Mouse (Mus musculus): ENCODE measurements around the gene Mettl5. TPM values are rescaled to one million over a fixed set of nuclear protein-coding genes. Genes with fewer than 3 reads are reported as not detected.

Mettl5 gene
- polyA plus RNA-seq, 1 experiment from 2014 or later, result 23.5 TPM

- H3K36me3 ChIP-seq (ENCODE audit: control insufficient read depth, insufficient read depth), result peaks cover 7% of the 10 kb centered on the region
- H3K9me3 ChIP-seq (replicated peaks; ENCODE audit: control insufficient read depth, low read length), result no peaks in the 10 kb centered on the region
- under 1% methylated on average over 13 of the region's 13 CpGs for WGBS (ENCODE audit: insufficient replicate concordance)
- ATAC-seq (ENCODE audit: low read depth), result no peak
- peak overlapping the region; percentile 100 for H3K4me3 ChIP-seq (ENCODE audit: low read depth, low read length)
- peak overlapping the region; percentile 100 for H3K9ac ChIP-seq (ENCODE audit: low read depth, low read length)
- peak overlapping the region; percentile 67 for H3K4me2 ChIP-seq (ENCODE audit: low read depth, low read length)
- no peaks in the 10 kb centered on the region for H3K27me3 ChIP-seq (ENCODE audit: control insufficient read depth, insufficient read depth, low read depth, low read length)
- peaks cover 8% of the 10 kb centered on the region for H3K4me1 ChIP-seq (ENCODE audit: control insufficient read depth, low read depth, low read length)
- H3K27ac ChIP-seq (ENCODE audit: low read length), result peak overlapping the region; percentile 89
These were observed 23.2 kb downstream of the Mettl5 start for GRCm38 (mm10) chr2:69862117-69862657.

- ATAC-seq (ENCODE audit: low read depth), result peak; percentile 95
- peaks cover 8% of the 10 kb centered on the region for H3K4me1 ChIP-seq (ENCODE audit: control insufficient read depth, low read depth, low read length)
- WGBS (ENCODE audit: insufficient replicate concordance), result under 1% methylated on average over 66 of the region's 66 CpGs
- H3K27me3 ChIP-seq (ENCODE audit: control insufficient read depth, insufficient read depth, low read depth, low read length), result no peaks in the 10 kb centered on the region
- H3K9ac ChIP-seq (ENCODE audit: low read depth, low read length), result peak within 1 kb of the TSS; percentile 100
- H3K4me3 ChIP-seq (ENCODE audit: low read depth, low read length), result peak within 1 kb of the TSS; percentile 100
- no peaks in the 10 kb centered on the region for H3K9me3 ChIP-seq (replicated peaks; ENCODE audit: control insufficient read depth, low read length)
- peaks cover 4% of the 10 kb centered on the region for H3K36me3 ChIP-seq (ENCODE audit: control insufficient read depth, insufficient read depth)
- H3K4me2 ChIP-seq (ENCODE audit: low read depth, low read length), result peak within 1 kb of the TSS; percentile 83
- peak within 1 kb of the TSS; percentile 89 for H3K27ac ChIP-seq (ENCODE audit: low read length)
These were observed 23.8 kb downstream of the Mettl5 start, which contains the start of gene Ssb for GRCm38 (mm10) chr2:69861485-69862091. Gene Ssb, plus strand, starts transcription at chr2:69861562.

GRCm38 (mm10) chr2:69860972-69861452 lies 24.4 kb downstream of the Mettl5 start:
- WGBS (ENCODE audit: insufficient replicate concordance), result 3% methylated on average over 13 of the region's 13 CpGs
- H3K4me1 ChIP-seq (ENCODE audit: control insufficient read depth, low read depth, low read length), result peaks cover 8% of the 10 kb centered on the region
- peak; percentile 67 for ATAC-seq (ENCODE audit: low read depth)
- H3K9me3 ChIP-seq (replicated peaks; ENCODE audit: control insufficient read depth, low read length), result no peaks in the 10 kb centered on the region
- peak overlapping the region; percentile 89 for H3K27ac ChIP-seq (ENCODE audit: low read length)
- H3K9ac ChIP-seq (ENCODE audit: low read depth, low read length), result peak overlapping the region; percentile 100
- H3K4me2 ChIP-seq (ENCODE audit: low read depth, low read length), result peak overlapping the region; percentile 83
- peak overlapping the region; percentile 100 for H3K4me3 ChIP-seq (ENCODE audit: low read depth, low read length)
- H3K27me3 ChIP-seq (ENCODE audit: control insufficient read depth, insufficient read depth, low read depth, low read length), result no peaks in the 10 kb centered on the region
- H3K36me3 ChIP-seq (ENCODE audit: control insufficient read depth, insufficient read depth), result no peaks in the 10 kb centered on the region

- Histone ChIP-seq H3K9ac (ENCODE audit: low read depth, low read length) (no peak overlapping the region), H3K4me1 (ENCODE audit: control insufficient read depth, low read depth, low read length) (peaks cover 14% of the 10 kb centered on the region), H3K36me3 (ENCODE audit: control insufficient read depth, insufficient read depth) (no peaks in the 10 kb centered on the region), H3K27ac (ENCODE audit: low read length) (no peak overlapping the region), H3K4me3 (ENCODE audit: low read depth, low read length) (no peak overlapping the region), H3K9me3 (replicated peaks; ENCODE audit: control insufficient read depth, low read length) (no peaks in the 10 kb centered on the region), H3K4me2 (ENCODE audit: low read depth, low read length) (no peak overlapping the region), H3K27me3 (ENCODE audit: control insufficient read depth, insufficient read depth, low read depth, low read length) (no peaks in the 10 kb centered on the region)
- 52% methylated on average over 1 of the region's 1 CpGs for WGBS (ENCODE audit: insufficient replicate concordance)
- ATAC-seq (ENCODE audit: low read depth), result no peak
These were observed 27.5 kb downstream of the Mettl5 start for GRCm38 (mm10) chr2:69857882-69858281.

GRCm38 (mm10) chr2:69856392-69856791 lies 29.0 kb downstream of the Mettl5 start:
- no peaks in the 10 kb centered on the region for H3K27me3 ChIP-seq (ENCODE audit: control insufficient read depth, insufficient read depth, low read depth, low read length)
- H3K9ac ChIP-seq (ENCODE audit: low read depth, low read length), result no peak overlapping the region
- H3K4me1 ChIP-seq (ENCODE audit: control insufficient read depth, low read depth, low read length), result peaks cover 17% of the 10 kb centered on the region
- H3K36me3 ChIP-seq (ENCODE audit: control insufficient read depth, insufficient read depth), result no peaks in the 10 kb centered on the region
- no peak overlapping the region for H3K4me2 ChIP-seq (ENCODE audit: low read depth, low read length)
- WGBS (ENCODE audit: insufficient replicate concordance), result 16% methylated on average over 8 of the region's 8 CpGs
- ATAC-seq (ENCODE audit: low read depth), result no peak
- no peaks in the 10 kb centered on the region for H3K9me3 ChIP-seq (replicated peaks; ENCODE audit: control insufficient read depth, low read length)
- no peak overlapping the region for H3K4me3 ChIP-seq (ENCODE audit: low read depth, low read length)
- H3K27ac ChIP-seq (ENCODE audit: low read length), result no peak overlapping the region

- peaks cover 16% of the 10 kb centered on the region for H3K4me1 ChIP-seq (ENCODE audit: control insufficient read depth, low read depth, low read length)
- no peaks in the 10 kb centered on the region for H3K9me3 ChIP-seq (replicated peaks; ENCODE audit: control insufficient read depth, low read length)
- ATAC-seq (ENCODE audit: low read depth), result peak; percentile 79
- H3K27ac ChIP-seq (ENCODE audit: low read length), result no peak overlapping the region
- WGBS (ENCODE audit: insufficient replicate concordance), result 34% methylated on average over 2 of the region's 2 CpGs
- no peaks in the 10 kb centered on the region for H3K27me3 ChIP-seq (ENCODE audit: control insufficient read depth, insufficient read depth, low read depth, low read length)
- no peaks in the 10 kb centered on the region for H3K36me3 ChIP-seq (ENCODE audit: control insufficient read depth, insufficient read depth)
- no peak overlapping the region for H3K9ac ChIP-seq (ENCODE audit: low read depth, low read length)
- H3K4me2 ChIP-seq (ENCODE audit: low read depth, low read length), result no peak overlapping the region
- H3K4me3 ChIP-seq (ENCODE audit: low read depth, low read length), result no peak overlapping the region
These were observed 33.9 kb downstream of the Mettl5 start for GRCm38 (mm10) chr2:69851427-69852058.

GRCm38 (mm10) chr2:69849215-69849614 lies 36.2 kb downstream of the Mettl5 start:
- no peak for ATAC-seq (ENCODE audit: low read depth)
- 65% methylated on average over 6 of the region's 6 CpGs for WGBS (ENCODE audit: insufficient replicate concordance)
- Histone ChIP-seq H3K4me3 (ENCODE audit: low read depth, low read length) (no peak overlapping the region), H3K9ac (ENCODE audit: low read depth, low read length) (no peak overlapping the region), H3K27me3 (ENCODE audit: control insufficient read depth, insufficient read depth, low read depth, low read length) (no peaks in the 10 kb centered on the region), H3K4me2 (ENCODE audit: low read depth, low read length) (no peak overlapping the region), H3K4me1 (ENCODE audit: control insufficient read depth, low read depth, low read length) (peaks cover 7% of the 10 kb centered on the region), H3K27ac (ENCODE audit: low read length) (no peak overlapping the region), H3K9me3 (replicated peaks; ENCODE audit: control insufficient read depth, low read length) (no peaks in the 10 kb centered on the region), H3K36me3 (ENCODE audit: control insufficient read depth, insufficient read depth) (no peaks in the 10 kb centered on the region)

GRCm38 (mm10) chr2:69840261-69840660 lies 45.2 kb downstream of the Mettl5 start:
- H3K4me1 ChIP-seq (ENCODE audit: control insufficient read depth, low read depth, low read length), result no peaks in the 10 kb centered on the region
- no peaks in the 10 kb centered on the region for H3K27me3 ChIP-seq (ENCODE audit: control insufficient read depth, insufficient read depth, low read depth, low read length)
- no peak for ATAC-seq (ENCODE audit: low read depth)
- H3K9me3 ChIP-seq (replicated peaks; ENCODE audit: control insufficient read depth, low read length), result no peaks in the 10 kb centered on the region
- H3K4me3 ChIP-seq (ENCODE audit: low read depth, low read length), result no peak overlapping the region
- peaks cover 5% of the 10 kb centered on the region; the same call in 1 of the 2 replicates for H3K36me3 ChIP-seq (ENCODE audit: control insufficient read depth, insufficient read depth)
- no peak overlapping the region for H3K4me2 ChIP-seq (ENCODE audit: low read depth, low read length)
- H3K27ac ChIP-seq (ENCODE audit: low read length), result no peak overlapping the region
- H3K9ac ChIP-seq (ENCODE audit: low read depth, low read length), result no peak overlapping the region
- WGBS (ENCODE audit: insufficient replicate concordance), result 43% methylated on average over 6 of the region's 6 CpGs

- no peaks in the 10 kb centered on the region for H3K4me1 ChIP-seq (ENCODE audit: control insufficient read depth, low read depth, low read length)
- no peaks in the 10 kb centered on the region for H3K27me3 ChIP-seq (ENCODE audit: control insufficient read depth, insufficient read depth, low read depth, low read length)
- no peak overlapping the region for H3K27ac ChIP-seq (ENCODE audit: low read length)
- H3K9ac ChIP-seq (ENCODE audit: low read depth, low read length), result no peak overlapping the region
- no peak overlapping the region for H3K4me3 ChIP-seq (ENCODE audit: low read depth, low read length)
- no peak for ATAC-seq (ENCODE audit: low read depth)
- H3K9me3 ChIP-seq (replicated peaks; ENCODE audit: control insufficient read depth, low read length), result no peaks in the 10 kb centered on the region
- H3K36me3 ChIP-seq (ENCODE audit: control insufficient read depth, insufficient read depth), result peaks cover 14% of the 10 kb centered on the region
- H3K4me2 ChIP-seq (ENCODE audit: low read depth, low read length), result no peak overlapping the region
These were observed 46.7 kb downstream of the Mettl5 start for GRCm38 (mm10) chr2:69838707-69839106.

All from liver, embryonic 16.5 days (tissue).